Mouse (Mus musculus) urinary bladder, postnatal 36 days (tissue): ENCODE measurements at regions not wholly inside any gene's neighbourhood (a gene's known extent, or its start where the extent isn't known, plus 50 kb on each side); places are given as distances from the start of the nearest gene placed in this dataset.

Source experiments
- DNase-seq, 2 experiments: peaks; one replicate each; pipeline ENCODE4 v3.0.0; 2022; ENCODE audit warnings: low spot score in 2 of 2, mixed read lengths in 1 of 2

DNA sequence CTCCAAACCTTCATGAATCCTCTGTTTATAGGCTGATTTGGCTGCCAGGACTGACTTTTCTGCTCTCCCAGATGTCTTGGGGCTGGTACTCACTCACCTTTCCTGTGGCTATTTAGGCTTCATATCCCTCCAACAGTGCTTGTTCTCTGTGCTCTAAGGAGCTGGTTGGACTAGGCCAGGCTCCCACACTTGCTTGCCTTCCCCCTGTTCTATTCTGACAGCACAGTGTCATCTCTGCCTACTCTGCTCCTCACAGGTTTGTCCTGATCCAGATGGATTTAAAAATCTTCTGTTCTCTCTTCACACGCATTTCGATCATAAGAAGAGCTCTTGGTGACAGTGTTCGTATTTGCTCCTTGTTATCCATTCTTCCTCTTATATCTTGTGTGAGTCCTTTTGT is 134.7 kb upstream of the N4bp1 start:
- DNase-seq: no peak

DNA sequence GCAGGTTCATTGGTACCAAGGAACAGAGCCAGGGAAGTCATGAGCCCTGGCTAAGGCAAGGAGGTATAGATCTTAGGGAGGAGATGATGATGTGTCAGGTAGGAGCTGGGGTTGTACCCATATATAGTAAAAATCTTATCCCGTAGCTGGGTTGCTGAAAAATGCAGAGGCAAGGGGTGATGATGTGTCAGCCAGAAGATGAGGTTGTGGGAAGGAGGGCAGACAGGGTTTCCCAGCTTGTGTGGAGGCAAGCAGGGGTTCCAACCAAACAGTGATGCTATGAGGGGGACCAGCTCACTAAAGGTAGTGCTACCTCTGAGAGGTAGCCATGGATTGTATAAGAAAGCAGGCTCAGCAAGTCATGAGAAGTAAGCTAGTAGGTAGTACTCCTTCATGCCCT is 90.5 kb upstream of the N4bp1 start:
- no peak for DNase-seq

DNA sequence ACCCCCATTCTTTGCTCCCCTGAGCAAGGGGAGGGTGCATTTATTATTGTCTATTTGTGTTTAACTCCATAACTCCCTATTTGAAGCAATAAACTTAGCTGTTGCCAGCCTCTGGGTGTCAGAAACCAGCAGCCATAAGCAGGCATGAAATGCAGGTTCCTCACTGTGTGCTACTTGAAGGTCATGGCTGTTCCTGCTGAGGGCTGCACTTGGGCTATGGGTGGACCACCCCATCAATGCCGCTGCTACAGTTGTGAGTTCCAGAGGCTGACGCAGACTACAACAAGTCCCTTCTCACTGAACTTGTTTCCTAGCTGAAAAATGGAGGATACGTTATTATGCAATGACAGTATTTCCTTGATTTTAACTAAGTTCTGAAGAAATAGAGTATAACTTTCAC is 86.7 kb upstream of the N4bp1 start:
- no peak for DNase-seq

DNA sequence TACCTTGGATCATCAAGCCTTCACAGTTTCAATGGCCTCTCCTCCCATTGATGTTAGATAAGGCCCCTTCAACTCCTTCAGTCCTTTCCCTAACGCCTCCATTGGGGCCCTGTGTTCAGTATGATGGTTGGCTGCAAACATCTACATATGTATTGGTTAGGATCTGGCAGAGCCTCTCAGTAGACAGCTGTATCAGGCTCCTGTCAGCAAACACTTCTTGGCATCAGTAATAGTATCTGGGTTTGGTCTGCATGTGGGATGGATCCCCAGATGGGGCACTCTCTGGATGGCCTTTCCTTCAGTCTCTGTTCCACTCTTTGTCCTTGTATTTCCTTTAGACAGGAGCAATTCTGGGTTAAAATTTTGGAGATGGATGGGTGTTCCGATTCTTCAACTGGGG is 84.0 kb upstream of the N4bp1 start:
- DNase-seq: no peak

DNA sequence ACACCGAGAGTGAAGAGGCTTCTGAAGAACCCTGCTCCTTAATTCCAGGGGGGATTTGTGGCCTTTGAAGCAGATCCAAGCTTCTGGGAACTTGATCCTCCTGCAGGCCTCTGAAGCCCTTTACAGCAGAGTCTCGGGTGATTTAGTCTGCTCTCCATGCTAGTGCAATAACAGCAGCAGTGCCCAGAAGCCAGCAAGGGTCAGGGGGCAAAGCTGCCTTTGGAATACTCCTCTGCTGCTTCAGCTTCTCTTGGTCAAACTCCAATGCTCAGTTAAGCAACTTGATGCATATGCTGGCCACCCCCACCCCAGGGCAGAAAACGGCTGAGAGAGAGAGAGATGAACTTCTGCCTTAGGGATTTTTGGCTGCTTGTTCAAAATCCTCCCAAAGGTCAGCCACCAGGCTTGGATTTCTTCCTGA is 82.8 kb upstream of the N4bp1 start:
- DNase-seq: peak in 1 of 2 experiments; percentile 54

DNA sequence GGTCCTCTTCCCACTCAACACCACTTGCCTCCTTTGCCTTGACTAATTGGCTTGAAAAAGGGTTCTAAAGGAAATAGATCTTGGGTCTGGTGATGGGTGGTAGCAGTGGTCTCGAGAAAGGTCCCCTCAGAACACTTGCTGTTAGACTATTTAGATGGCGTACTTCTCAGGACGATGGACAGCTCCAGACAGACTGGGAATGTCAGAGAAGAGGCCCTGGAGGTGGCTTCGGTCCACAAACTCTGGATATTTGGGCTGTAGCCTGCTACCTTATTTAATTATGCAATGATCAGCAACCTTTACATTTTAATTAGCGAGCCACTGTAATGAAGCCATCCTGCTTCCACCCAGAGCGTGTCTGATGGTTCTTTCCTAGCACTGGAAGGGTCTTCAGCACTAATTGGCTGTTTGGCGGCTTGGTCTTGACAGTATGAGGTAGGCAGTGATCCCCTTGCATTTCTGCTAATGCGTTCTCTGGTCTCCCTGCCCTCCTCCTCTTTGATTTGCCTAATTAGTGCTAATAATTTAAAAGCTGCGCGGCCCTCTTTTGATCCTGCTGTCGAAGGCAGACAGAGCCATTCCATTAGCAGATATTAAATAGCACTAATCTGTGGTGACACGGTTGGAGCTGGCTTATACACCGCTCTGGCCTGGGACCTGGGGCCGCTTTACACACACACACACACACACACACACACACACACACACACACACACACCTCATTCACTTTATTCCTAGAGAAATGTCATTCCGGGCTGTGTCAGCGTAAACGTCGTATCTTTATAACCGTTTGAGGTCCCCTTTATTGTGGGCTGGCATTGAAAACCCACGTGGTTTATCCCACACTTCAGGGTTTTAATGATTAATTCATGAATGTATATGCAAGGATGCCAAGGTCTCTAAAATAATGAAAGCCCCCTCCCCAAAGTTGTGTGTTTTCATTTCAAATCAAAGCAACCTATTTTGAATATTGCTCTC is 76.4 kb upstream of the N4bp1 start:
- DNase-seq: no peak
